Mouse (Mus musculus) megakaryocyte, adult 5-6 weeks (primary cell): ENCODE results near the gene 6030452D12Rik. TPM values are rescaled to one million over a fixed set of nuclear protein-coding genes. Genes with fewer than 3 reads are reported as not detected.

ENCODE experiments used
- ATAC-seq: 2 replicates; pipeline ENCODE4 v1.8.0; 2016; ENCODE audit warnings: mild to moderate bottlenecking, inconsistent platforms; ENCODE audit not compliant: poor library complexity, severe bottlenecking
- total RNA-seq, 2 experiments: library from RNA; stranded (forward) in 1 of 2; stranded (reverse) in 1 of 2; fragments of 153-499, 151-499 nt in 1 of 2; fragments of 221-1000, 200-1000 nt in 1 of 2; gene quantifications; 2 replicates each; pipeline versions ENCODE4 v1.2.3 to v1.2.4; 2015 to 2017

The 6030452D12Rik gene
- total RNA-seq, 2 experiments from 2014 or later, result not detected

DNA sequence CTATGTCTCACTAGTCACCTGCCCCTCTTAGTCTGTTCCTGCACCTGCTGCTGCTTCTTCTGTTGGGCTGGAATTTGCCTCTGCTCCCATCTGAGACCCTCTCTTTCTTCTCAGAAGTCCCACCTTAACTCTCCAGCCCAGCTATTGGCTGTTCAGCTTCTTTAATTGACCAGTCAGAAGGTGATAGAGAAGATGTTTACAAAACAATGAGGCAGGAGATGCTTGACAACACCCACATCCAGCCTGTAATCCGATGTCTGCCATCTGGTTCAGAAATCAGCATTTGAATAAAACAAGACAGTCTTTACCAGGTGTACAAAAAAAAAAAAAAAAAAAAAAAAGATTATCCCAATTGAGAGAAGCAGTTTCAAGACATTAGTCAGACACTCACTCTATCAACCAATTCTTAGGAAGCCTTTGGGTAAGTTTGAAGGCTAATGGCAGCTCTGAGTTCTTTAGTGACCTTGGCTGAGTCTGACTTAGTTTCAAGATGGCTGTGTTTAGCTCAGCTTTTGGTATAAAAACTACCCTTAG is 15.7 kb downstream of the 6030452D12Rik start:
- ATAC-seq, result no peak

DNA sequence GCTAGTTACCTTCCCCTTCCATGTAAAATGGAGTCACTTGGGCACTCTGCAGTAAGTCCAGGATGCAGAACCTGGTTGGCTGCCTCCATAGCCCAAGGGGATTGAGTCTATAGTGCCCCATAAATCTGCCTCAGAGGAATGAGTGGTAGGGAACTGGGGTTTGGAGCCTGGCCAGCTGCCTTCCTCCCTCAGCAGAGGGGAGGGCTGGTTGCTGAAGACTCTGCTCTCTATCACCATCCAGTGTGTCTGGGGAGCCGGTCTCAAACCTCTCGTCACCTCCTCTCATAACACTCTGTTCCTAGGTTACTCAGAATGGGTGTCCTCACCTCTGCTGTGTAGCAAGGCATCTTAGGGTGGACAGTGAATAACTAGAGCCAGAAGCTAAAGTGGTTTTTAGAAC is 16.3 kb downstream of the 6030452D12Rik start:
- no peak for ATAC-seq

DNA sequence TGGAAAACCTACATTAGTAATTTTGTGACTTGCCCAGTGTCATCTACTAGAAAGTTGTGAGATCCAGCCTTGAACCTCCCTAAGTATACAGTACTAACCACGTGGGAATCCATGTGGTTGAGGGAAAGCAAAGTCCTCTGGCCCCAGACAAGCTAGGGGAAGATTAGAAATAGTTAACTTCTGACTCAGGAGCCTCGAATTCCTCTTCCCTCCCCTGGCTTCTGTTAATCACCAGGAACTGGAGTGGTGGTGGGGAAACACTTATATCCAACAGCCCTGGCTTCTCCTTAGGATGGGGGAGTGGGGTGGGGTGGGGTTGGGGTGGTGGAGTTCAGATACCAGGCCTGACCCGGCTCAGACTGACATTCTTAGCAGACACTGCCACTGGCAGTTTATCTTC is 18.4 kb downstream of the 6030452D12Rik start:
- ATAC-seq, result no peak

DNA sequence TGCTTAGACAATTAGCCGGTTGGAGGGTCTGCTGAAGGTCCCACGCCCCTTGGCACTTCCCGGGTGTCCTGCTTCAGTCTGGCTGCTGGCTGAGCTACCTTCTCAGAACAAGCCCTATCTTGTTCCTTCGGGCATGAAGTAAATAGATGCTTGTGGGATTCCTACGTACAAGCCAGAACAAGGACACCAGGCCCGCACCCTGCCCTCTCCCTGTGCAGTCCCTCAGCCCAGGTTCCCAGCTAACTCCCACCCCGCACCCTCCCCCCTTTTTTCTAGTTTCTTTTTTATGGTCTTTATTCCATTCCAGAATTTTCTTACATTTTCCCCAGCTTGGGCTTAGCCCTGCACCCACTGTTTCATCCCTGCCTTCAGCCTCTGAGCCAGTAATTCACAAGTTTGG is 20.3 kb downstream of the 6030452D12Rik start:
- ATAC-seq, result no peak

DNA sequence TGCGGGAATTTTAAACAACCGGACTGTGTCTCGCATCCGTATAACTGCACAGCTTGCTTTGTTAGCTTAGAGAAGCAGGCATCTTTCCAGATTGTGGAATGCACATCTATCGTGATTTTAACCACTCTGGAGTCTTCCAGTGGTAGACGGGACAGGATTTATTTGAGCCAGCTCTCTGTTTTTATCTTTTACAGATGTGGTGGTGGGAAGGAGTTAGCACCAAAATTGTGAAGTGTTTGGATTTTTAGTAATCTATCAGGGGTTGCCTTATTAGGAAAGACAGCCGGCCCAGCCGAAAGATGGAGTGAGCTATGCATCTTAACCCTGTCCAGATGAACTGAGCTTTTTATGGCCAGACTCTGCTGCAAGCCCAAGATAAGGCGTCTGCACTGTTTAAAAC is 21.5 kb downstream of the 6030452D12Rik start:
- no peak for ATAC-seq

DNA sequence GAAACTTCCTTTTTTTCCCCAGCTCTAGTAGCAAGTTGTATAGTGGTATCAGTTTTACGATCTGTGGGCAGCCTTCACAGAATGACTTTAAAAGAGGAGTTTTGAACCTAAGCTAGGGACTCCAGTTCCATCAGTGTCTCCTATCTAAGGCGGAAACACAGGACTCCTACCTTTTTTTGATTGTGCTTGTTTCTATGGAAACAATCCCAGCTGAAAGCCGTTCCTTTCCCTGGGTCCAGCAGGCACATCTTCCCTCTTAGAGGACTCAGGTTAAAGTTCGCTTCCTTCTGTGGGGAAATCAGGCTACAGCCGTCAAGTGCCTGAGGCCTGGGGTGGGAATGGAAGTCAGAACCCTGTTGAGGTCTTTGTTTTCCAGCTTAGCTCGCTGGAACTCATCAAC is 26.4 kb downstream of the 6030452D12Rik start:
- no peak for ATAC-seq

DNA sequence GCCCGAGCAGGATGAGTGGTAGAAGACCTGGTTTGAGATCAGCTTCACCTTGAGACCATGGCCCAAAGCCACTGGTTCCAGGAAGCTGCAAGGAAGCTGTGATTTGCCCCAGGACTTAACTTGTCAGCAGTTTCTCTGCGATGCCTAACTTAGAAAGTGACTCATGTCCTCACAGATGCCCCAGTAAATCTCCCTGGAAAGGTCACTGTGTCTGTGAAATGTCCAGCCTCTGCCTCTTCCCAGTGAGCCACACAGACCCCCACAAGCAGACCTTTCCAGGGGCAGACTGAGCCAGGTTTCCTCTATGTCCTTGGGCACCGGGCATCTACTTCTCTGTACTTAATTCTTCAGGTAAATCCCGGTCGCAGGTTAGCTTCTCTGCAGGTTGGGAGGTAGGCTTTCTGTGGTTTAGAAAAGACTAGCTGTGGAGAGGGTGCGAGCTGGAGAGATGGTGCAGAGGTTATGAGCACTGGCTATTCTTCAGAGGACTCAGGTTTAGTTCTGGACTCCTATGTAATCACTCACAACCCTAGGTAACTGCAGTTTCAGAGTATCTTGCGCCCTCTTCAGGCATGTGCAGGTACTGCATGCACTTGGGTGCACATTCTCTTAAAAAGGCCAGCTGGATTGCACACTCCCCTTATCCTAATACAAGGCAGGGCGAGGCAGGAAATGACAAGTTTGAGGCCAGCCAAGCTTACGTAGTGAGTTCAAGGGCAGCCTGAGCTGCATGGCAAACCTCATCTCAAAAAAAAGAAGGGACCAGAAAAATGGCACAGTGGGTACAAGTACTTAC is 27.1 kb downstream of the 6030452D12Rik start:
- no peak for ATAC-seq

DNA sequence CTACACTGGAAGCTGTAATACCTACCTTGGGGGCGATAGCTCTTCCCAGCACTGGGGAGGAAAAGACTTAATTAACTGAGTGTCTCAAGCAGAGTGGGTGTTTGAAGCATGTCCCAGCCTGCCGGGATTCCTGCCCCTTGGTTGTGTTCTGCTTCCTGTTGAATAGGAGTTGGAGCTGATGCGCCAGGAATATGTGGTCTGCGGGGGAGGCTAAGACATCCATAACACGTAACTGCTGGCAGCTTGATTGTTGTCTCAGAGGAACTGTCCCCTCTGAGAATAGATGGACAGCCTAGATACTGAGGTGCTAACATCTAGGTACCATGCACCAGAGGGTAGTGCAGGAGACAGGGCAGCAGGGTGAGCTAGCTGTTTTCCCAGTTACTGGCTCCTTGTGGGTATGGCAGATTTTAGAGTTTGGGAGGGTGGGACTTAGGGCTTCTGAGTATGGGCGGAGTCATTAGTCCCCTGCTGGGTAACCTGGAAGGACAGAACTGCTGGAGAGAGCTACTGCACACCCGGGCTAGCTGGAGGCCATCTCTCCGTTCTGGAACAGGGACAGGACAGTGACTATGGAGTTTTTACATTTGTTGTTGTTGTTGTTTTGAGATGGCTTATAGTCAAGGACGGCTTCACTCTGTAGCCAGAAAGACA is 28.4 kb downstream of the 6030452D12Rik start:
- no peak for ATAC-seq

DNA sequence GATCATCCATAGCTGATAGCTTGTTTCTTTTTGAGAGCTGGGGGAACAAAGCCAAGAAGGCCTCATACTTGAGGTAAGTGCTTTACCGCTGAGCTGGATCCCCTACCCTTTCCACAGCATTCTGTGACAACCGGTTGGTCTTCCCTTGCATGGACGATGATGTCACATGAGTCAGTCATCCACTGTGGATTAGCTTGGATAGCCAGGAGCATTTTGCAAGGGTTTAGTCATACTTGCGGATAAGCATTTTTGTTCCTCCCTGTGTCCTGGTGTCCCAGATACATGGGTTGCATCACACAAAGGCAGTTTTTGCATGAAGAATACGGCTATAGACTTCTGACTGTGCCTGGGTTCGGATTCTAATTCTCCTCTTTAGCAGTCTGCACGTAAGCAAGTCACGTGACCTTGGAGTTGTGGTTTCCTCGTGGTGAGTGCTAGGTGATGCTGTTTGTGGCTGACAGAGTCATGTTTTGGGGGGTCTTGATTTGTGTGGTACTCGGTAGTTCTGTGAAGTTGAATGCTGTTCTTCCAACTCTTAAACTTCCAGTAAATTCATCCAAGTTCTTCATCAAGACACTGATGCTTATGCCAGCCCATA is 29.7 kb downstream of the 6030452D12Rik start:
- ATAC-seq, result no peak

DNA sequence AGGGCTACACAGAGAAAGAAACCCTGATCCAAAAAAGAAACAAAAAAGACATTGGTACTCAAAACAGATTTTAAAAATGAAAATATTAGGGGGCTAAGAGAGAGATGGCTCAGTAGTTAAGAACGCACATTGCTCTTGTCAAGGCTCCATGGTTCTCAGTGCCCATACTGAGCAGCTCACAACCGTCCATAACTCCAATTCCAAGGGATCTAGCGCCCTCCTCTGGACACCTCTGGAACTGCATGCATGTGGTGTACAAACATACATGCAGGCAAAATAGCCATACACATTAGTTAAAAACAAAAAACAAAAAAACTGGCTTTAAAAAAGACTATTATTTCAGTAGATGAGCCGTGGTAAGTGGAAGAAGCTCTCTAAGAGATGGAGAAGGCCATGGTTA is 30.2 kb downstream of the 6030452D12Rik start:
- no peak for ATAC-seq

DNA sequence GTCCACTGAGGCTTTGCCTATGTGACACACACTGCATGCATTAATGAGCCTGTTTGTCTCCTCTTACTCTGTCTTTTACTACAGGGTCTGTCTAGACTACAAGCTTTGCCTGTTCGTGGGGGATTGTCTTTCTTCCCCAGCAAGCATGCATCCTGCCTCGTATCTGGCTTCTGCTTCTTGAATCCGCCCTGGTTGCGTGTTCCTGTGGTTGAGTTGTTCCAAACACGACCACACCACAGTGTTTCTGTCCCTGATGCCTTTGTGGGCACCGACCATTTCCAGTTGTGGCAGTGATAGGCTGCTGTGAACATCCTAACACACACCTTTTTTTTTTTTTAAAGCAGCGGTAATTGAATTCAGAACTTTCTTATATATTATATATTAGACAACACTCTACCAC is 33.4 kb downstream of the 6030452D12Rik start:
- ATAC-seq, result 0 out of 2 replicates have a peak, but pooled peaks have one; percentile 24

DNA sequence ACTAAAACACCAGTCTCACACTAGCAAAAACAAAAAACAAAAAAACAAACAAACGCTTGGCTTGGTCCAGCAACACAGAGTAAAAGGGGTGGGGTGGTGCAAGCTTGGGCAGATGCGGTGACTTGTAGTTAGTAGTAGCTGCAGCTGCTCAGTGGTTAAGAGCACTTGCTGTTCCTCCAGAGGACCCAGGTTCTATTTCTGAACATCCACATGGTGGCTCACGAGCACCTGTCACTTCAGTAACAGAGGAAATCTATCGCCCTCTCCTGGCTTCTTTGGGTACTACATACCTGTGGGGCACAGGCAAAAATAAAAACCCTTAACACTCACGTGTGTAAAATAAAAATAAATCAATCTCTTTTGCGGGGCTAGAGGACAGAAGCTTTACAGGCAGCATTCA is 34.1 kb downstream of the 6030452D12Rik start:
- peak; percentile 73 for ATAC-seq

DNA sequence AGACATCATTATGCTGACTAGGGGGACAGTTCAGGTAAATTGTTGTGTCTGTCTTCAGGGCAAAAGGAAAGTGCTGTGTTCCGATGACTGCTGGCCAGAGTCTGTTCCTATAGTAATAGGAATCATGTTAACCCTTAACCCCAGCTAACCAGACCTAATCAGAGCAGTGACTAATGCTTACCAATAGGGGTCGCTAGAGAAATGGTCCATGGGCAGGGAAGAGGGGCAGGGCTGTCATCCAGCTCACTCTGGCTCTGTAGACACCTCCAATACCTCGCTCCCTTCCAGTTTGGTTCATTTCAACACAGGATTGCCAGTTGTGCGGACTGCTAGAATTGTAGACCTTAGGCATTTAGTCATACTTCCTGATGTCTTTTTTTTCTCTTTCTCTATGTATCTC is 35.1 kb downstream of the 6030452D12Rik start:
- ATAC-seq, result peak; percentile 64

DNA sequence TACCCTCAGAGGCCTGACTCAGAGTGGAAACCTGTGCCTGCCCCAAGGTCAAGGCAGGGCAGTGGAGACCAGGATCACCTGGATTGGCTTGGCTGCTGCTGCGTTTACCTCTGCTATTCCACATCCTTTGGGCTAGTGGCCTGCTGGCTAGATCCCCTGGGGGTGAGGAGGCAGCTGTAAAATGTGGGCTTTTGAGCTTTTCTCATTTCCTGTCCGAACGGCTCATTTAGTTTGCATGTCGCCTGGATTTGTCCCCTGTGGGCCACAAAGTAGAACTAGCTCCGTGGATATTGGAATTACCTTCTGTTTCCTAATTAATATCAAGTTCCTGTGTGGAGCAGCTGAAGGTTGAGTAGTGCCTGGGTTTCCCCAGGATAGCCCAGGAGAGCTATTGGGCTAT is 38.9 kb downstream of the 6030452D12Rik start:
- ATAC-seq, result no peak

DNA sequence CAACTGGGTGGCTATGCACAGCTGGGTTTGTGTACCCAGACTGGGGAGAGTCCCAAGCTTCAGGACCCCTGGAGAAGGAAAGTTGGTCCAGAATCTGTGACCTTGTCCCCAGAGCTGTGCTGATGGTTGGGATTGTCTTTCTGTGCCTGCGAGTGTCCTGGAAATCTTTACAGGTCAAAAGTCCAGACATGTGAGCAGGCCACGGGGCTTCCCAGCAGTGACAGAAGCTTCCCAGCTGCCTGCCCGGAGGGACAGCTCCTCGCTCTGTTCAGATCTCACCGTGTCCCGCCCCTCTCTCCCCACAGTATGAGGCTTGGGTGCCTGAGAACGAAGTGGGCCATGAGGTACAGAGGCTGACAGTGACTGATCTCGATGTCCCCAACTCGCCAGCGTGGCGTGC is 40.7 kb downstream of the 6030452D12Rik start:
- ATAC-seq, result no peak

DNA sequence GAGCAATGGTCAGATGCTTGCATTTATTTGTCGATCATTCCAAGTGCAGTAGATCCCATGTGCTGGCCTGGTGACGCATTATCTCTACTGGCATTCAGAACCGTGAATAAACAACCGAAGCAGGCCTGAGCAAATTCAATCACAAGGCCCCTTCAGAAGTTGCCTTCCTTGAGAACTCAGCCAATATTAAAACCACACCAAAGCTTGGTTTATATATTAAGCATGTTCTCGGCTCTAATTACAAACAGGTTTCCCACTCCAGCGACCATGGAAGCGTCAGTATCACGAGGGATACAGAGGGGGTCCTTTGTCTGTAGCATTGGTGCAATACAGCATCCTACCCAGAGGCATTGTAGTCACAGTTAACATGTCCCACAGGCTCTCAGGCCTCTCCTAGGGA is 42.7 kb downstream of the 6030452D12Rik start:
- no peak for ATAC-seq

DNA sequence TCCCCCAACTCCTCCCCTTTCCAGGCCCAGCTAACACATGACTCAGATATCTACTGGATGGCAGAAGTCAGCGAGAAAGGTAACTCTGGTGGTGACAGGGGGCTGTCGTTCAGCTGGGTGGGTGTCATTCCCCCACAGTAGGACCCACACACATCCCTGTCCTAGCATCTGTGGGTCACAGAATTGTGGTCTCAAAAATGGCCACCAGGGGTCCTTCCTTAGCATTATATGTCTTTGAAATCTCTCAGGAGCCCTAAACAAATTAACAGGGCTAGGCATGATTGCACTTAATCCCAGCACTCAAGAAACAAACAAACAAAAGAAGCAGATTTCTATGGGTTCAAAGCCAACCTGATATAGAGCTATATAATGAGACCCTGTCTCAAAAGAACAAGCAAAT is 44.8 kb downstream of the 6030452D12Rik start:
- ATAC-seq, result no peak

DNA sequence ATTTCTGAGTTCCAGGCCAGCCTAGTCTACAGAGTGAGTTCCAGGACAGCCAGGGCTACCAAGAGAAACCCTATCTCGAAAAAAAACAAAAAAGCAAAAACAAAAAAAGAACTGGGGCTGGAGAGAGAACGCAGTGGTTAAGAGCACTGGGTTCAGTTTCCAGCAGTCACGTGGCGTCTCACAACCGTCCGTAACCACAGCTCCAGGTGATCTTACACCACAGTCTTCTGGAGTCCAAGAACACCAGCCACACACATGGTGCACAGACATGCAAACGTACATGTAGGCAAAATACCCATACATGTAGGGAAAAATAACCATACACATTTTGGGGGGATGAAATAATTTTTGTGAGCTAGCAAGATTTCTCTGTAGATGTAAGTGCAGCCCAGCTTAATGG is 46.4 kb downstream of the 6030452D12Rik start:
- ATAC-seq, result no peak

DNA sequence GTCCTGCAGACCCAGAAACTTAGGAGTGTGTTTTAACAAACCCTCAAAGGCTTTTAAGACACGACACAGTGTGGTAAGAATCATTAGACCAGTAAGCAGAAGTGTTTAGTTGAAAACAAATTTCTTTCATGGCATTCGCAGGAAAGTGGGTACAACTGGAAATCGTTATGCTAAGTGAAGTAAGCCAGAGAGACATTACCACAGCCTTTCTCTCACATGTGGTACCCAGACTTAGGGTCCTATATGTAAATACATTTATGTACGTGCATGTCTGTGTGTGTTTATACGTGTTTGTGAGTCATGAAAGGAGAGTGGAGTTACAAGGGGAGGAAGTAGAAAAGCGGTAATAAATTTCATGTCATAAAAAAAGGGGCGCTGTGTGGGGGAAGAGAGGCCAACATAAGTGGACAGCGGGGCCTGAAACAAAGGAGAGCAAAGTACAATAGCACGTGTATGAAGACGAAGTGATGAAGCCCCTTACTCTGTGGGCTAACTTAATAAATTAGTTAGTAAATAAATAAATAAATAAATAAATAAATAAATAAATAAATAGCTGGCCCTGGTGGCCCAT is 48.1 kb downstream of the 6030452D12Rik start:
- ATAC-seq, result no peak

DNA sequence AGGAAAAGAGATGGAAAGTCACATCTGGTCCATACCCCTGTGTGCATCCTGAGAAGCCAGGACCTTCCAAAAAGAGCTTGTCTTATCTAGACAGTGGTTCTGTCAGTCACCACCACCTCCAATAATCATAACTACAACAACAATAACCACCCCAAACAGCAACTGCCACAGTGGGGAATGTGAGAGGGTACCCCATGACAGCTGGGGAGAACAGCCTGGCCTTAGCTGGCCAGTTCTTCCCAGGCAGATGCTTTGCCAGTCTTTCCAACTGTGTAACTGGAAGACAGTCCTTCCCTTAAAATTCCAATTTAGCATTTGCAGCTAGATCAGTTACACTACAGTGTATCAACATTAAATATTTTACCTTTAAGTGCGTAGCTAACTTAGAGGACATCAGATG is 50.6 kb downstream of the 6030452D12Rik start:
- no peak for ATAC-seq

DNA sequence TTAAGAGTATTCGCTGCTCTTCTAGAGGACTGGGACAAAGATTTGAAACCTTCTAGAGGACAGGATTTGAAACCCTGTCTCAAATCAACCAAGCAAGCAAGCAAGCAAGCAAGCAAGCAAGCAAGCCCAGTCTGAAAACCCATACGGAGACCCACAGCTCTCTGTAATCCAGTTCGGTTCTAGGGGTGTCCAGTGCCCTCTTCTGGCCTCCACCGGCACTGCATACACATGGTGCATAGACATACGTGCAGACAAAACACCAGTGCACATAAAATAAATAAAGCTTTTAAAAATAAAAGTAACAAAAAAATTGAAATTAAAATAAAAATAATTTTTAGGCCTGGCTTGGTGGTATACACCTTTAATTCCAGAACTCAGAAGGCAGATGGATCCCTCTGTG is 53.7 kb downstream of the 6030452D12Rik start:
- no peak for ATAC-seq
